Mouse (Mus musculus): ENCODE results near the gene Itga2. TPM values are rescaled to one million over a fixed set of nuclear protein-coding genes. Genes with fewer than 3 reads are reported as not detected.

Itga2 gene
- polyA plus RNA-seq, 1 experiment from 2014 or later = 1.3 TPM

- no peak overlapping the region for H3K9ac ChIP-seq (replicated peaks; ENCODE audit: low read depth, low read length)
- no peaks in the 10 kb centered on the region for H3K36me3 ChIP-seq (ENCODE audit: control insufficient read depth, insufficient read depth, low read length)
- no peak overlapping the region for H3K4me3 ChIP-seq (ENCODE audit: low read depth, low read length)
- no peak overlapping the region for H3K4me2 ChIP-seq (ENCODE audit: low read depth, low read length)
- H3K27me3 ChIP-seq (ENCODE audit: control insufficient read depth, insufficient read depth, low read length) = no peaks in the 10 kb centered on the region
- no peaks in the 10 kb centered on the region for H3K9me3 ChIP-seq (ENCODE audit: control insufficient read depth, low read length)
- H3K27ac ChIP-seq (ENCODE audit: low read depth, low read length) = no peak overlapping the region
- no peaks in the 10 kb centered on the region for H3K4me1 ChIP-seq (ENCODE audit: control insufficient read depth, insufficient read depth, low read length)
- no peak for ATAC-seq (ENCODE audit: low read depth)
Measured at GRCm38 (mm10) chr13:114894718-114895117, 37.2 kb downstream of the Itga2 start.

GRCm38 (mm10) chr13:114891655-114892054, 40.2 kb downstream of the Itga2 start:
- Histone ChIP-seq H3K9ac (replicated peaks; ENCODE audit: low read depth, low read length) (no peak overlapping the region), H3K27ac (ENCODE audit: low read depth, low read length) (no peak overlapping the region), H3K9me3 (ENCODE audit: control insufficient read depth, low read length) (no peaks in the 10 kb centered on the region), H3K4me1 (ENCODE audit: control insufficient read depth, insufficient read depth, low read length) (no peaks in the 10 kb centered on the region), H3K4me3 (ENCODE audit: low read depth, low read length) (no peak overlapping the region), H3K27me3 (ENCODE audit: control insufficient read depth, insufficient read depth, low read length) (no peaks in the 10 kb centered on the region), H3K4me2 (ENCODE audit: low read depth, low read length) (no peak overlapping the region), H3K36me3 (ENCODE audit: control insufficient read depth, insufficient read depth, low read length) (no peaks in the 10 kb centered on the region)
- 84% methylated on average over 6 of the region's 6 CpGs for WGBS
- no peak for ATAC-seq (ENCODE audit: low read depth)

DNA sequence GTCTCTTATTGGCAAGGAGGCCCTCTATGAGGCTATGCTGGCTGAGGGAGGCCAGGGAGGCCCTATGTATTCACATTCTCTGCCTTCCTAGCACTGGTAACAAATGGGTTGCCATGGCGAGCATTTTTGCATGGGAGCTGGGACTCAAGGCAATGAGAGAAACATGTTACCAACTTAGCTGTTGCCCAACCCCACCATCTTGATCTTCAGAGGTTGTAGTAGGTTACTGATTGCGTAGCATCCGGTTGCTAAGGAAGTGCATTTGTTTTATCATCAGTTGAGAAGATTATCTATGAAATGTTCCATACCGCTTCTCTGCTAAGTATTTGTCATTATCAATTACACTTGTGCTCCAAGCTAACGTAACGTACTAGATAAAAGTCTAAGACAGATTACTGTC, 44.2 kb downstream of the Itga2 start:
- no peaks in the 10 kb centered on the region for H3K36me3 ChIP-seq (ENCODE audit: control insufficient read depth, insufficient read depth, low read length)
- no peak overlapping the region for H3K27ac ChIP-seq (ENCODE audit: low read depth, low read length)
- ATAC-seq (ENCODE audit: low read depth) = no peak
- H3K4me1 ChIP-seq (ENCODE audit: control insufficient read depth, insufficient read depth, low read length) = no peaks in the 10 kb centered on the region
- no peak overlapping the region for H3K4me2 ChIP-seq (ENCODE audit: low read depth, low read length)
- H3K9ac ChIP-seq (replicated peaks; ENCODE audit: low read depth, low read length) = no peak overlapping the region
- H3K9me3 ChIP-seq (ENCODE audit: control insufficient read depth, low read length) = no peaks in the 10 kb centered on the region
- WGBS = 92% methylated on average over 6 of the region's 6 CpGs
- no peaks in the 10 kb centered on the region for H3K27me3 ChIP-seq (ENCODE audit: control insufficient read depth, insufficient read depth, low read length)
- H3K4me3 ChIP-seq (ENCODE audit: low read depth, low read length) = no peak overlapping the region

DNA sequence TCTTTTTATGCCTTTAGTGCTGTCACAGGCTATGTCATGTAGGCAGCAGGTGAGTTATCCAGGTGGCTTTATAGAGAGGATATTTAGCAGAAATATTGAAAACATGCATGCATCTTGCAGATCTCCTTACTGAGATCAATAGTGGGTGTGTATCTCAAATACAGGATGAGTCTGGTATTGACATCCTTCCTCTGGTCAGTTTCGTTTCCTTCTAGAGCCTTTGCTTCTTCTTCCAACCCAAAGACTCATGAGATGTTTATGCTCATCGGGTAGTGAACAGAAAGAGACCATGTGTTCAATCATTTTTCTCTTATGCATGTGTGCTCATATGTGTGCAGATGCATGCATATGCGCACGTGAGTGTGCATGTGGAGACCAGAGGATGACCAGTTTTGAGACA, 44.6 kb downstream of the Itga2 start:
- WGBS = 94% methylated on average over 4 of the region's 4 CpGs
- no peaks in the 10 kb centered on the region for H3K9me3 ChIP-seq (ENCODE audit: control insufficient read depth, low read length)
- no peak overlapping the region for H3K4me3 ChIP-seq (ENCODE audit: low read depth, low read length)
- no peaks in the 10 kb centered on the region for H3K36me3 ChIP-seq (ENCODE audit: control insufficient read depth, insufficient read depth, low read length)
- ATAC-seq (ENCODE audit: low read depth) = no peak
- no peaks in the 10 kb centered on the region for H3K4me1 ChIP-seq (ENCODE audit: control insufficient read depth, insufficient read depth, low read length)
- H3K27ac ChIP-seq (ENCODE audit: low read depth, low read length) = no peak overlapping the region
- H3K9ac ChIP-seq (replicated peaks; ENCODE audit: low read depth, low read length) = no peak overlapping the region
- no peaks in the 10 kb centered on the region for H3K27me3 ChIP-seq (ENCODE audit: control insufficient read depth, insufficient read depth, low read length)
- H3K4me2 ChIP-seq (ENCODE audit: low read depth, low read length) = no peak overlapping the region

- Histone ChIP-seq H3K4me3 (ENCODE audit: low read depth, low read length) (no peak overlapping the region), H3K27ac (ENCODE audit: low read depth, low read length) (no peak overlapping the region), H3K36me3 (ENCODE audit: control insufficient read depth, insufficient read depth, low read length) (no peaks in the 10 kb centered on the region), H3K9ac (replicated peaks; ENCODE audit: low read depth, low read length) (no peak overlapping the region), H3K9me3 (ENCODE audit: control insufficient read depth, low read length) (no peaks in the 10 kb centered on the region), H3K27me3 (ENCODE audit: control insufficient read depth, insufficient read depth, low read length) (no peaks in the 10 kb centered on the region), H3K4me1 (ENCODE audit: control insufficient read depth, insufficient read depth, low read length) (no peaks in the 10 kb centered on the region), H3K4me2 (ENCODE audit: low read depth, low read length) (no peak overlapping the region)
- 69% methylated on average over 9 of the region's 9 CpGs for WGBS
- ATAC-seq (ENCODE audit: low read depth) = no peak
Measured at GRCm38 (mm10) chr13:114885171-114885570, 46.7 kb downstream of the Itga2 start.

- 84% methylated on average over 11 of the region's 11 CpGs for WGBS
- H3K27ac ChIP-seq (ENCODE audit: low read depth, low read length) = no peak overlapping the region
- no peaks in the 10 kb centered on the region for H3K4me1 ChIP-seq (ENCODE audit: control insufficient read depth, insufficient read depth, low read length)
- ATAC-seq (ENCODE audit: low read depth) = no peak
- no peak overlapping the region for H3K4me2 ChIP-seq (ENCODE audit: low read depth, low read length)
- H3K27me3 ChIP-seq (ENCODE audit: control insufficient read depth, insufficient read depth, low read length) = no peaks in the 10 kb centered on the region
- H3K36me3 ChIP-seq (ENCODE audit: control insufficient read depth, insufficient read depth, low read length) = no peaks in the 10 kb centered on the region
- no peaks in the 10 kb centered on the region for H3K9me3 ChIP-seq (ENCODE audit: control insufficient read depth, low read length)
- no peak overlapping the region for H3K4me3 ChIP-seq (ENCODE audit: low read depth, low read length)
- no peak overlapping the region for H3K9ac ChIP-seq (replicated peaks; ENCODE audit: low read depth, low read length)
Measured at GRCm38 (mm10) chr13:114878667-114879066, 53.2 kb downstream of the Itga2 start.

DNA sequence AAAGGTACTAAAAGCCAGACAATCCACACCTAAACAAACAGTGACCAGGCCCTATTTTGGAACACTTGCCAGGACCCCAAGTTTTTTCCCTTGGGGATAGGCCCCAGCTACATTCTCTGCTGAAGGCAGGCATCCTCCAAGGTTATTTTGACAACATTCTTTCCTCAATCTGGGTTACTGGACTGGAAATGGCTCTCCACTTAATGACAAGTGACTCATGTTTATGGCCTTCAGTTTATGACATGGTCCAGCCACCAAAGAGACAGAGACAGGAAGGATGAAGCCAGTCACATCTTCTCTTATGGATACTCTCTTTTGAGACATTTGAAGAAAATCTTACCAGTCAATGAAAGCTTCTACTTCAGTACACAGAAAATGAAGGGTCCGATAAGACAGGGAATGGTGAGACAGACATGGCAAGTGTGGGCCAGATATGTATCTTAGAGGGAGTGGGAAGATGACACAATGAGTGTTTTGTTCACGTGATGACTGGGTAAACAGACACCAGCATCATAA, 55.8 kb downstream of the Itga2 start:
- 85% methylated on average over 2 of the region's 2 CpGs for WGBS
- no peak for ATAC-seq (ENCODE audit: low read depth)

DNA sequence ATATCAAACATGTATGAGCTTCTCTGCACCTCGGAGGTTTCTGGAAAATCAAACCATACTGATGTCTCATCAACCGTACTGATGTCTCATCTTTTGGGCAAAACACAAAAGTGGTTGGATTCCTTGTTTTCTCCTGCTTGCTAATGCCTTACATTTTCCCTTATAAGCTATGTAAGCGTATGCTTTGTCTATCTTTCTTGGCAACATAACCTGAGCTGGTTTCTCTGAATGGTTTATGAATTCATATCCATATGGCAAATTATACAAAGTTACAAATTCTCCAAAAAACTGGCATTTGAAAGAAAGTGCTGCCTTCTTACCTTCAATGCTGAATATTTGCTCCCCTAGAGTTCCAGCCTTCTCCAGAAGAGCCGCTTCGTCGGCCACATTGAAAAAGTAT, 57.2 kb downstream of the Itga2 start:
- no peak overlapping the region for H3K4me2 ChIP-seq (ENCODE audit: low read depth, low read length)
- no peak for ATAC-seq (ENCODE audit: low read depth)
- no peak overlapping the region for H3K9ac ChIP-seq (replicated peaks; ENCODE audit: low read depth, low read length)
- H3K4me1 ChIP-seq (ENCODE audit: control insufficient read depth, insufficient read depth, low read length) = no peaks in the 10 kb centered on the region
- H3K27me3 ChIP-seq (ENCODE audit: control insufficient read depth, insufficient read depth, low read length) = no peaks in the 10 kb centered on the region
- no peak overlapping the region for H3K4me3 ChIP-seq (ENCODE audit: low read depth, low read length)
- H3K9me3 ChIP-seq (ENCODE audit: control insufficient read depth, low read length) = no peaks in the 10 kb centered on the region
- H3K27ac ChIP-seq (ENCODE audit: low read depth, low read length) = no peak overlapping the region
- no peaks in the 10 kb centered on the region for H3K36me3 ChIP-seq (ENCODE audit: control insufficient read depth, insufficient read depth, low read length)
- WGBS = 97% methylated on average over 6 of the region's 6 CpGs

More for the DNA sequence above, 55.8 kb downstream of the Itga2 start:
- H3K9ac ChIP-seq (replicated peaks; ENCODE audit: low read depth, low read length) = no peak overlapping the region
- H3K4me1 ChIP-seq (ENCODE audit: control insufficient read depth, insufficient read depth, low read length) = no peaks in the 10 kb centered on the region
- H3K4me3 ChIP-seq (ENCODE audit: low read depth, low read length) = no peak overlapping the region
- H3K9me3 ChIP-seq (ENCODE audit: control insufficient read depth, low read length) = no peaks in the 10 kb centered on the region
- H3K36me3 ChIP-seq (ENCODE audit: control insufficient read depth, insufficient read depth, low read length) = no peaks in the 10 kb centered on the region
- H3K4me2 ChIP-seq (ENCODE audit: low read depth, low read length) = no peak overlapping the region
- no peaks in the 10 kb centered on the region for H3K27me3 ChIP-seq (ENCODE audit: control insufficient read depth, insufficient read depth, low read length)
- no peak overlapping the region for H3K27ac ChIP-seq (ENCODE audit: low read depth, low read length)

DNA sequence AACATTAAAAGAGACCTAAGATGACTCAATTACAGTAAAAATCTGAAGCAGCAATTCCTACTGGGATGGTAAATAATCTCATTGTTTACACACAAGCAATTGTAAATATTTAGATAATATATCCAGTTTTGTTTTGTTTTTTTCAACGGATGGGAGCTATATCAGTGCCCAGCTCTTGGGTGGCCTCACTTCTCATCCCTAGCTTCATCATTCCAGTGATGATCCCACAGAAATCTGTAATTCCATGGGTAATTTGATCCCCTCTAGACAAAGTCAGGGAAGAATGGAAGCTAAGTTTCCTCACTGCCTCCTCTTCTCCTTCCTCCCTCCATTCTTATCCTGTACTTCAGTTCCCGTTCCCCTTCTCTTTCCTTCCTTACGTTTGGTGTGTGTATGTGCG, 74.4 kb downstream of the Itga2 start:
- H3K4me2 ChIP-seq (ENCODE audit: low read depth, low read length) = no peak overlapping the region
- H3K9me3 ChIP-seq (ENCODE audit: control insufficient read depth, low read length) = no peaks in the 10 kb centered on the region
- H3K4me3 ChIP-seq (ENCODE audit: low read depth, low read length) = no peak overlapping the region
- H3K27me3 ChIP-seq (ENCODE audit: control insufficient read depth, insufficient read depth, low read length) = no peaks in the 10 kb centered on the region
- WGBS = 87% methylated on average over 4 of the region's 4 CpGs
- H3K36me3 ChIP-seq (ENCODE audit: control insufficient read depth, insufficient read depth, low read length) = no peaks in the 10 kb centered on the region
- no peak overlapping the region for H3K9ac ChIP-seq (replicated peaks; ENCODE audit: low read depth, low read length)
- no peak for ATAC-seq (ENCODE audit: low read depth)
- H3K27ac ChIP-seq (ENCODE audit: low read depth, low read length) = no peak overlapping the region
- H3K4me1 ChIP-seq (ENCODE audit: control insufficient read depth, insufficient read depth, low read length) = no peaks in the 10 kb centered on the region

- no peaks in the 10 kb centered on the region for H3K27me3 ChIP-seq (ENCODE audit: control insufficient read depth, insufficient read depth, low read length)
- no peaks in the 10 kb centered on the region for H3K36me3 ChIP-seq (ENCODE audit: control insufficient read depth, insufficient read depth, low read length)
- H3K9ac ChIP-seq (replicated peaks; ENCODE audit: low read depth, low read length) = no peak overlapping the region
- no peak overlapping the region for H3K4me2 ChIP-seq (ENCODE audit: low read depth, low read length)
- no peak for ATAC-seq (ENCODE audit: low read depth)
- no peak overlapping the region for H3K27ac ChIP-seq (ENCODE audit: low read depth, low read length)
- no peaks in the 10 kb centered on the region for H3K4me1 ChIP-seq (ENCODE audit: control insufficient read depth, insufficient read depth, low read length)
- WGBS = 45% methylated on average over 7 of the region's 7 CpGs
- no peak overlapping the region for H3K4me3 ChIP-seq (ENCODE audit: low read depth, low read length)
- no peaks in the 10 kb centered on the region for H3K9me3 ChIP-seq (ENCODE audit: control insufficient read depth, low read length)
Measured at GRCm38 (mm10) chr13:114856269-114856627, 75.7 kb downstream of the Itga2 start.
